Mouse (Mus musculus) heart, adult 8-10 months (tissue): ENCODE data around the gene Muc1. TPM values are rescaled to one million over a fixed set of nuclear protein-coding genes. Genes with fewer than 3 reads are reported as not detected.
"Not testable (repeated sequence)": the region's sequence is repeated elsewhere in the genome, so short reads cannot be mapped to it uniquely, and the experiment has no call there.

Experiments used
- DNase-seq: peaks from one replicate; pipeline ENCODE4 v3.0.0; 2022; ENCODE audit warnings: low spot score
- total RNA-seq, 4 experiments: library from RNA; stranded (reverse); gene quantifications; 2 replicates each; pipeline ENCODE4 v1.2.4; 2022

The Muc1 gene
- total RNA-seq, 4 experiments from 2014 or later, result 0.13 to 0.63 (median 0.49) TPM; not detected in 1

DNA sequence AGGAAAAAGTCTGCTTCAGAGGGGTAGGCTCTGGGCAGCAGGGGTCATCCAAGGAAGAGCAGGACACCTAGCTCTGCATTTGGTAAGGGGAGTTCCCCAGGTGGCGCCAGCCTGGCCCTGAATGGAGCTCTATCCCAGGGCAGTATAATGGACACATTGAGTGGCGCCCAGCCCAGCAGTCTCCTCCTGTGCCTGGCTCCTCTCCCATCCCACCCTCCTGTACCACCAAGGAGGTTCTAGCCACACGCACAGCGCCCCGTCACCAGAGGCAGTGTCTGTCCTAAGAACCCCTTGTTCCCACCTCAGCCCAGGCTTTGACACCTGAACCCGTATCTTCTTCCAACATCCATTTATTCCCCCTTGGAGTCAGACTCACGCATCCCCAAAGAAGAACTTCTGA, 19.1 kb upstream of the Muc1 start:
- DNase-seq, result no peak

DNA sequence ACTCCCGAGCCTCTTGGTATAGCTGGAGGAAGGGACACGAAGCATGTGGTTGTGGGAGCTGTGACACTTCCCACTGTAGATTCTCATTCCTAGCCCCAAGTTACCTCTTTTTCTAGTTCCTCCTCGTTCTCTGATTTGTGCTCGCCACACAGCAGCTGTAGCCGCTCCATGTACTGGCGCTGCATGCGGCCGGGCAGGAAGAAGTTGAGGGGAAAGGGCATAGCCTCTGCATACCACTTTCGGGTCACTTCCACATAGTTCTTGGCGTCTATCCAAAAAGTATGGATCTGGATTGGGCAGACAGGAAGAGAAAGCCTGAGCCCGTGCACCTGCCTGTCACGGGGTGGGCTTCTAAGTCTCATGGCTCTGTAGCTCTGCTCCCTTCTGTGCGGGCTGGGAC, 18.7 kb upstream of the Muc1 start:
- DNase-seq, result no peak

DNA sequence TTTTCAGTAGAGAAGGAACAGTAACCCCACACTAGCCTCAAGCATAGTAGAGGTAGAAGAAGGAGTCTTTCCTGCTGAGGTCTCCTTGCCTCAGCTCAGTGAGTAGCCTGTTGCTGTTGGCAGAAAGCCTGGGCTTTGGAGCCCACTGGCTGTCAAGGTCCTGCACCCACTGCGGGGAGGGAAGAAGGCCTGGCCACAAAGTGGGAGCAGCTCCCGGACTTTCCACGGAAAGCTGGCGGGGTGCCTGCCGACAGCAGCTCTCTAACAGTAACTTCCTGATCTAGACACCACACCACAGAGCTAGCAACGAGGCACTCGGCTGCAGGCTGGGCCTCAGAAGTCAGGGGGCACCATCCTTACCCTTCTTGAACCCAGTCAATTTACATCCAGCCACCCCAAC, 18.1 kb upstream of the Muc1 start:
- DNase-seq, result no peak

DNA sequence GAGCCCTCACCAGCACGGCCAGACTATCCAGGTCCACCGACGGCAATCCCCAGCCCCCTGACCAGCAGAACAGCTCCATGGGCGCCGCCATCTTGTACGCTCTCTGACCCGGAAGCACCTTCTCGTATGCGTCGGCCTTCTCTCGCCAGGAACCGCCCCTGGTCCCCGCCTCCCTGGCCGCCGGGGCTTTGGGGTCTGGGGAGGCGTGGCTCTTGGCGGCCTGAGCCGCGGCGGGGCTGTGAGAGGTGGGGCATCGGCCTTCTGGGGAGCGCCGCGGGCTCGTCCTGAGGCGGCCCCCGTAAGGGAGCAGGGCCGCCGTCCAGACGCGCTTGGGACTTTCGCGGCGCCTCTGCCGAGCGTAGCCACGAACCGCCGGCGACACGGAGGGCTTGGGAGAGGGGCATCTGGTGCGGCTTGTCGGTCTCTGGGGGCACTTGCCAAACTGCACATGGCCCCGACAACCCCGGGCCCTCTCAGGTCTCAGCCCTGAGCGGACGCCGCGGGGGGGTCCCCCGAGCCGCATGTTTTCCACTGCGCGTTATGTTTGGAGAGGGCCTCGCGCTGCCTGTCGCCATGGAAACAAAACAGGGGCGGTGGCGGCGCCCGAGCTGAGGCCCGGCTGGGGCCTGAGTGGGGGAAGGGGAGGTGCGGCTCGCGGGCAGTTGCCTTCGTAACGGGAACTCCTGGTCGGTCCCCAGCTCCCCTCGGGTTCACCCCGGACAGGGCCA, 14.9 kb upstream of the Muc1 start:
- DNase-seq, result peak; percentile 93

DNA sequence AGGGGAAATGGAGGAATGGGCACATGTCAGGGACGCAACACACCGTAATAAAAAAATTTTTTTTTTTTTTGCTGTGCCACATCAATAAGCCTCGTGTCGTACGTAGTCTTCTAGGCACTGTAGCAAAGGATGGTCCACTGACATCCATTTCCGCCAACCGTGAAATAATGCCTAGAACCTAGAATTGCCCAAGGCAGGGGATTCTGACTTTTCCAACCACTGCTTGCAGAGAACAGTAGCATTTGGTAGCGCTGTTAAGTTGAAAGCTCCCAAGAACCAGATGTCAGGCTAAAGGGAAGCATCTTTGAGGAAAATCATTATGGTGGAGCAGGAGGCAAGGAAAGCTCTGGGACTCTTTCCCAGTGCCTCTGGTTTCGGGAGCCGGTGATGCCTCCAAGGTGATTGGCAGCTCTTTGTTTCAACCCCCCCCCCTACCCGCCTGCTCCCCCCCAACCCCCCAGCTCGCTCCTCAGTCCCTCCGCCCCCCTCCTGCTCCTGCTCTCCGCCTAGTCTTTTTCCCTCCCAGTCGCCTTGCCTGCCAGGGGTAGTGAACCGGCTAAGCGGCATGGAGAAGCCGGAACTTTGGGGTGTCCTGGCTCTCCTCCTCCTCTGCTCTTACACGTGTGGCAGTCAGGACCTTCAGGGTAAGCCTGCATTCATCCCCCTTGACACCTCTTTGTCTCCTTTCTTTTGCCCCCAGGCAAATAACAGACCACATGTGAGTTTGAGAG, 14.0 kb upstream of the Muc1 start, which contains the start of gene Thbs3:
TSS of gene Thbs3 (plus strand) at position 500 of the 731 bp plus-strand sequence.
- no peak for DNase-seq

DNA sequence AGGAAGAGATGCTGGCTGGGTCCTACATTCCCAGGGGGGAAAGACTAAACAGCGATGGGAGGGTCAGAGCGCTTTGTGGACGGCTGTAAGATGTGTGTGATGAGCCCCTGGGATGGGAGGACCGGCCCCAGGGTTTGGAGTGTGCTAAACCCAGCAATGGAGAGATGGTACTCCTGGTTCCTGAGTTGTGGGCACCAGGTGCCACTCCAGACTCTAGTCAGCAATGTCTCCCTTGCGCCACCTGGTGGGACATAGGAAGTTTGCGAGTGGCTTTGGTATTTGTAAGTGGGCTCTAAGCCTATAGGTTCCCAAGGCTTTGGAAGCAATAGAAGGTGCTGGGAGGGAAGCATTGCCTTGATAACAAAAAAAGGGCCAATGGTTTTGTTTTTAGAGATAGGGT, 13.0 kb upstream of the Muc1 start:
- DNase-seq, result peak; percentile 84

DNA sequence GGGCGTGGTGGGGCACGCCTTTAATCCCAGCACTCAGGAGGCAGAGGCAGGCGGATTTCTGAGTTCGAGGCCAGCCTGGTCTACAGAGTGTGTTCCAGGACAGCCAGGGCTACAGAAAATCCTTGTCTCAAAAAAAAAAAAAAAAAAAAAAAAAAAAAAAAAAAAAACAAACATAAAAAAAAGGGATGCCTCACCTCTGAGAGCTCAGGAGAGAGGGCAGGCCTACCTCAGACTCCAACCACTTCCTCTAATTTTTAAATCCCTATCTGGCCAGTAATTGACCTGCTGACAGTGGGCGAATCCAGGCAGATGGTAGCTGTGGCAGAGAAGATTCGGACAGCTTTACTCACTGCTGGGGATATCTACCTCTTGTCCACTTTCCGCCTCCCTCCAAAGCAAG, 12.4 kb upstream of the Muc1 start:
- not testable (repeated sequence) for DNase-seq

DNA sequence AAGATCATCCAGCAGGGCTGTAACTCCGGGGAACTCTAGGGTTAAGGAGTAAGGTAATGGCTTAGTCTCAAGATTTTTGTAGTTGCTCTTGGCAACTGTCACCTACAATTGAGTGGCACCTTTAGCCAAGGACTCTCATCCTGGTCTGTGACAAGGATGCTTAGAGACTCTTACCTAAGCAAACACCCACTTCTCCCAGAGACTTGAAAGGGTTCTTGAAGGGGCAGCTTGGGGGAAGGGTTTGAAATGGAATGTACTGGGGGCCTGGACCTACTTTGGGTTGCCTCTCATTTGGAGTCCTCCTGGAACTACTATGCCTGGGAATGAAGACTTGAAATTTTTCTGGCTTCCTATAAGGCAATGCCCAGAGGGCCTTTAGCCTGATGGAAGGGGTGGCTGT, 10.6 kb upstream of the Muc1 start:
- DNase-seq, result no peak

DNA sequence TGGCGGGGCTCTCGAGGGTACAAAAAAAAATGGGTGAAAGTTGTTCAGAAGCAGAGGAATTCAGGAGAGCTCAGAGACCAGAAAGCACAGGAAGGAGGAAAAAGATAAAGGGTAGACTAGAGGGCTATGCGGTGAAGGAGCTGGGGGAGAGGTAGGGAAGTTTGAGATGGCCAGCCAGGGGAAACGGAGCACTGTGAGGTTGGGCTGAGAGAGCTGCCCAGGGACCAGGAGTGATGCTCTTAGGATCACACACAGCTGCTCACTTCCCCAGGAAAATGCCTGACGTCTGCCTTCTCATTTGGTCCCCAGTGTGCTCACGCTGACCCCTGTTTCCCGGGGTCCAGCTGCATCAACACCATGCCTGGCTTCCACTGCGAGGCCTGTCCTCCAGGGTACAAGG, 9.3 kb upstream of the Muc1 start:
- no peak for DNase-seq

DNA sequence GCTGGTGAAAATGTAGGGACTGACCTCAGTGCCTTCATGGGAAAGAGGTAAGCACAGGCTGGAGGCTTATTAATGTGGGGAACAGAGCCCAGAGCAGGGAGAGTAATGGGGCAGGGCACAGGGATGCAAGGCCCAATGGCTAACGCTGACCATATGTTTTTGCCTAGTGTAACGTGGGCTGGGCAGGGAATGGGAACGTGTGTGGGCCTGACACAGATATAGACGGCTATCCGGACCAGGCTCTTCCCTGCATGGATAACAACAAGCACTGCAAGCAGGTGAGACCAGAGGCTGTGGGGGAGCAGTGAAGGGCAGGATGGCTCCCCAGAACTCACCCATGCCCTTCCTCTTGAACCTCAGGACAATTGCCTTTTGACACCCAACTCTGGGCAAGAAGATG, 7.7 kb upstream of the Muc1 start:
- no peak for DNase-seq

DNA sequence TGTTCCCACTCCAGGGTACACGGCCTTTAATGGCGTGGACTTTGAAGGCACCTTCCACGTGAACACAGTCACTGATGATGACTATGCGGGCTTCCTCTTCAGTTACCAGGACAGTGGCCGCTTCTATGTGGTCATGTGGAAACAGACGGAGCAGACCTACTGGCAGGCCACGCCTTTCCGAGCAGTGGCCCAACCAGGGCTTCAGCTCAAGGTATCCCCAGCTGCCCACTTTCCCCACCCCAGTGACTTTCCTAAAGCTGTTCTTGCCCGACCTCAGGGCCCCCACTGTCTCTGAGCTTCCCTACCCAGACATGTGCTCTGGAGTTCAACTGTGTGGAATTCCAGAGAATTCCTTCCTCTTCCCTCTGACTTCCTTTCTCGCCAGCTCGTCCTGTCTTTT, 4.1 kb upstream of the Muc1 start:
- DNase-seq, result no peak

DNA sequence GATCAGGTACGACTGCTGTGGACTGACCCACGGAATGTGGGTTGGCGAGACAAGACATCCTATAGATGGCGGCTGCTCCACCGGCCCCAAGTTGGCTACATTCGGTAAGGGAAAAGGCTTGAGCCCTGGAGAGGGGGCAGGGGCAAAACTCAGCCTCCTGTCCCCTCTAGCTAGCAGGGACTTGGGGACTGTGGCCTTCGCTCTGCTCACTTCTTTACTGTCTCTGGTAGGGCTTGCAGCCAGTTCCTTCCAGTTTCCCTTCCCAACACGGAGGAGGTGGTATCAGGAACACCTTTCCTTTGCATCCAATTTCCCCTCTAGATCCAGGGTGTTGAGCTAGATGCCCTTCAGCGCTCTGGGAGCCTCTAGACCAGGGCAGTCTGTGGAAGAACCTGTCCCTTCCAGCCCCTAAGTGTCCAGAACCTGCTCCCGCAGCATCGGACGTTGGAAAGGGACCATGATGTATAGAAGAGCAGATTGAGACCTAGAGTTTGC, 3.5 kb upstream of the Muc1 start:
- DNase-seq, result no peak

DNA sequence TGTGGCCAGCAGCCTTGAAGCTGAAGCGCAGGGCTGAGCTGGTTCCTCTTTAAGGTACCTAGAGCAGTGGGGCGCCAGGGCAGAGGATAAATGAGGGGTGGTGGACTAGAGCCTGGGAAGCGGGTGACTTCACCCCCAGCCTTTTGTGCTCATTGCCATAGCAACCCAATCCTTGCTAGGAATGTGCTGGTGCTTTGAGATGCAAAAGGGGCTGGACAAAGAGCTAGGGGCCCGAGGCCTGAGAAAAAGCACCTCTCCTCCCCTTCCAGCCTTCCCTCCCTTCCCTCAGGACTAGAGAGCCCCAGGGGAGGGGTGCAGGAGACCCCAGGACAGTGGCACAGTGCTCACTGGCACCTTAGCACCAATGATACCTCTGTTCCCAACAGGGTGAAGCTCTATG, 2.9 kb upstream of the Muc1 start:
- no peak for DNase-seq

DNA sequence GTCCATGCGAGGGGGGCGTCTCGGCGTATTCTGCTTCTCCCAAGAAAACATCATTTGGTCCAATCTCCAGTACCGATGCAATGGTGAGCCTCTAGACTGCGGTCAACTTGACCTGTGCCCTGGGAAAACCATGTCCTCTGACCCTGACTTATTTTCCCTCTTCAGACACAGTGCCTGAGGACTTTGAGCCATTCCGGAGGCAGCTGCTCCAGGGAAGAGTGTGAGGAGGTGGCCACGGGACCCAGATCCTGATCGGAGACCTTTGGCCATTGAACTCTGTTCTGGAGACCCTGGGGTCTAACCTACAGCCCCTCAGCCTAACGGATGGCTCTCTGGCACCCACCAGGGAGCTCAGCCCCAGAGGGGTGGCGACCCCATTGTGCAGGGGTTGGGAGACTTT, 2.5 kb upstream of the Muc1 start:
- DNase-seq, result no peak

DNA sequence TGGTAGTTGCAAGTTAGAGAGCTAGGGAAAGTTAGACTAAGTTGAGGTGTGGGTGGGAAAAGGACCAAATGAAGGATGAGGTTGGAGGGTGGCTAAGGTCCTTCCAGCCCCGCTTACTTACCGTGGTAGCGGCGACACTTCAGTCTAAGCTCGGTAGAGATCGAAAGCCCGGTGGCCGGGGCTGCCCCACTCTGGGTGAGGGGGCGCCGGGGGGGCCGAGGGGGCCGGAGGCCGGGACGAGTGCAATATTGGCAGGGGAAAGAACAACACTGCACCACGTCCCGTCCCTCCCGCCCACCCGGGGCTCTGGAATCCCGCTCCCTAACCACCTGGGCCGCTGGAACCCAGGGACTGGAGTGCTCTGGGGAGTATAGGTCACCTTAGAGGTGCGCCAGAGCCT, 2.0 kb upstream of the Muc1 start, which contains the start of gene Mtx1:
TSS of gene Mtx1 (minus strand) at position 189 of the 400 bp plus-strand sequence.
- no peak for DNase-seq

DNA sequence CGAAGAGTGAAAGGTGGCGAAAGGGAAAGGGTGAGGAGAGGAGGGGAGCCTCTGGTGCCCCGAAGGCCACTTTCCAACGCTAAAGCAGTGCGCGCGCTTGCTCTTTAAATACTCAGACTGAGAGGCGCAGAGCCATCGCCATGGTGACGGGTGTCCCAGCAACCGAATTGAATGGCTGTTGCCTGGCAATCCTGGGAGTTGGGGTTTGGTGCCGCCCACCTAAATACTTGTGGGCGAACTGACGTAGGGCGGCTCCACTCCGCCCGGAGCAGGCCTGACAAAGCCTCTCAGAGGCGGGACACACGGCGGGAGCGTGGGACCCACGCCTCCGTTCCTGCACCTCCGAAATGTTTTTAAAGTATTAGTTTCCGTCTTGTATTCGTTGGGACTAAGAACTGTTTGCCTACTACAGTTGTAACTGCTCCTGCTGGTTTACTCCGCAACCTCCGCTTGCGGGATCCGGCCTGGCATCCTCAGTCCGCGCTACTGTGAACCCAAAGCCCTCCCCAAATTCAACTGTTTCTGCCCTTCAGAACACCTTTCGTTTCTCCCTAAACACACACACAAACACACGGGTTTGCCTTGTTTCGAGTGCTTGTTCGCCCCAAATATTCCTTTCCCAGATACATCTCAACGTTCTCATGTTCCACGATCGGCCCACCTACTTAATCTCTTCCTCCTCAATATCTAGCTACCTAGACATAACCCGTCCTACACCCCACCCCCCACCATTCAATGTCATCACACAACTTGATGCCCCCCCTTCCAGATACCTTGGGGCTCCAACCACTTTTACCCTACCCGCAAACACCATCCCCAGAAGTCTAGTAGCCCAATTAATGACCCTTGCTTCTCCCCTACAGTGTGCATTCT, 1.3 kb upstream of the Muc1 start:
- DNase-seq, result peak; percentile 80

DNA sequence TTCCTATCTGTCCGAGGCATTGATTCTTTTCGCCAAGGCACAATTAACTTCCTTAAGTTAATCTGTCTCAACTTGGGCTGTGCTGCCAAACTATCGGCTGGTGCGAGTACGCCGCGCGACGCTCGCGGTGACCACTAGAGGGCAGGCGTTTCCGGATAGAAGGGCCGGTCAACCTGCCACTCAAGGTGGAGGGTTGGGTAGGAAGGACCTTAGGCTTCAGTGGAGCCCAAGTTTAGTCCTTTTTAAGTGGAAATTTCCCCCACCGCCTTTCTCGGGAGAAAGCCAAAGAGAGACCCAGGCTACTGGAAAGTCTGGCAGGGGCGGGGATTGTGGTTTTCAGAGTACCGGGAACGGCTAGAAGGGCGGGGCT, 692 bp upstream of the Muc1 start:
- DNase-seq, result peak; percentile 89

DNA sequence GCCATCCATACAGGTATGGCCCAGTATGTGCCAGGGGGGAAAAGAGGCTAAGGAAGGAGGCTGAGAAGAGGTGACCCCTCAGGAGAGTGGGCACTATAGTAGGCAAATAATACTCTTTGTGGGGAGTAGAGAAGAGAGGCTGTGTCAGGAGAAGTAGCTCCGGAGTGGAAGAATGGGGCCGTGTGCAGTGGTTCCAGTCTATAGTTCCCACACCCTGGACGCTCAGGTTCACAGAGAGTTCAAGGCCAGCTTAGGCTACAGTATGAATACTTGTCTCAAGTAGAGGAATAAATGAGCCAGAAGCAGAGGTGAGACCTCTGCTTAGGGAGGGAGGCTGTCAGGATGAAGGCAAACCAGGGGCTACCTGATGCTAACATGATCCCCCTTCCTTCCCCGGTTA, 419 bp downstream of the Muc1 start:
- no peak for DNase-seq

DNA sequence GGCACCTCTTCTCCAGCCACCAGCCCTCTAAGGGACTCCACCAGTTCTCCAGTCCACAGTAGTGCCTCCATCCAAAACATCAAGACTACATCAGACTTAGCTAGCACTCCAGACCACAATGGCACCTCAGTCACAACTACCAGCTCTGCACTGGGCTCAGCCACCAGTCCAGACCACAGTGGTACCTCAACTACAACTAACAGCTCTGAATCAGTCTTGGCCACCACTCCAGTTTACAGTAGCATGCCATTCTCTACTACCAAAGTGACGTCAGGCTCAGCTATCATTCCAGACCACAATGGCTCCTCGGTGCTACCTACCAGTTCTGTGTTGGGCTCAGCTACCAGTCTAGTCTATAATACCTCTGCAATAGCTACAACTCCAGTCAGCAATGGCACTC, 1.7 kb downstream of the Muc1 start:
- DNase-seq, result no peak

DNA sequence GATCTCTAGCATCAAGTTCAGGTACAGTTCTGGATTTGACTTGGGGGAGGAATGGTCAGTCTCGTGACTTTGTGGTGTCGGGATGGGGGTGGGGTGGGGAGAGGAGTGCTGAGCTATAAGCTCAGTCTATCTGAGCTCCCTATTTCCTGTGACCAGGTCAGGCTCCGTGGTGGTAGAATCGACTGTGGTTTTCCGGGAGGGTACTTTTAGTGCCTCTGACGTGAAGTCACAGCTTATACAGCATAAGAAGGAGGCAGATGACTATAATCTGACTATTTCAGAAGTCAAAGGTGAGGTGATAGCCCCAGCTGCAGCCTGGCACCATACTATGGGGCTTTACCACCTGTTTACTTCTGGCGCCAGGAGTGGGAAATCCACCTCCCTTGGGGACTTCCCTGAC, 2.5 kb downstream of the Muc1 start:
- DNase-seq, result no peak

DNA sequence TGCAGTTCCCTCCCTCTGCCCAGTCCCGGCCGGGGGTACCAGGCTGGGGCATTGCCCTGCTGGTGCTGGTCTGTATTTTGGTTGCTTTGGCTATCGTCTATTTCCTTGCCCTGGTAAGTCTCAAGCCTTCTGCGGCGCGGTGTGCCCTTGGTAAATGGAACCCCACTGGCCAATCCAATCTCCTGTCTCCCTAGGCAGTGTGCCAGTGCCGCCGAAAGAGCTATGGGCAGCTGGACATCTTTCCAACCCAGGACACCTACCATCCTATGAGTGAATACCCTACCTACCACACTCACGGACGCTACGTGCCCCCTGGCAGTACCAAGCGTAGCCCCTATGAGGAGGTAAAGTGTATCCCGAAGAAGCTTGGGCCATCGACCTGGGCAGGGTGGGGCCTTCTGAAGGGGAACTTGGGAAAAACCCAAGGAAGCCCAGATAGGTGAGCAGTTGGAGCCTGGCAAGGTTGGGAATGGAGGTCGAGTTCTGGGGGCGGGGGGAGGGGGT, 3.0 kb downstream of the Muc1 start:
- no peak for DNase-seq

DNA sequence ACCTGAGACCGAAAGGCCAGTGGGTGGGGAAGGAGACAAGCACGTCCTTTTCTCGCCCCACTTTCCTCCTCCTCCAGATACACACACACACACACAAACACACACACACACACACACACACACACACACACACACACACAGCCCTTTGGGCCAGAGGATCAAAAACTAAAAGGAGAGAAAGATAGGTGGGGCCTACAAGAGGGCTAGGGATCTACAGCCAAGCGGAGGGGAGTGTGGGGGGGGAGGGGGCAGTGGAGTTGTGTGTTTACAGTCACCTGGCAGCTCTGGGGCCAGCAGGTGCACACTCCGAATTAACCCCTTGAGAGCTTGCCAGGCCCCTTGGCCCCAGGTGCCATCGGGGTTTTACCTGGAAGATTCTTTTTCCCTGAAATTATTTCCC, 3.8 kb downstream of the Muc1 start:
- no peak for DNase-seq
